Mouse (Mus musculus) megakaryocyte, embryonic 14.5 days (primary cell): Measurements from ENCODE around the gene Dscaml1.

Source experiments
- FLI1 ChIP-seq: IDR thresholded peaks from 2 replicates; pipeline ENCODE4 v1.6.1; 2012; ENCODE audit warnings: low read length, inconsistent platforms, mixed read lengths
- GATA1 ChIP-seq: IDR thresholded peaks from 3 replicates; pipeline ENCODE4 v1.6.1; 2012; ENCODE audit warnings: mixed read lengths, low read length, inconsistent platforms, borderline replicate concordance

- TF ChIP-seq GATA1 (no peak), FLI1 (no peak)
Observed at GRCm38 (mm10) chr9:45657172-45658062, 231.0 kb downstream of the Dscaml1 start.
